Mouse (Mus musculus): ENCODE data around the gene B230104I21Rik. TPM values are rescaled to one million over a fixed set of nuclear protein-coding genes. Genes with fewer than 3 reads are reported as not detected.

The B230104I21Rik gene
- not detected in 2 replicates for polyA plus RNA-seq (2016; fragmentation: Nextera tagmentation; extraction: Ambion mirVana)

GRCm38 (mm10) chr4:154335761-154336160 is at the start of gene B230104I21Rik:
Gene B230104I21Rik (plus strand): TSS chr4:154336127.
- peak within 1 kb of the TSS; percentile 42 for H3K4me2 ChIP-seq (replicated peaks)
- H3K4me3 ChIP-seq: no peak within 1 kb of the TSS; the same call in 1 of the 2 replicates
- ATAC-seq (ENCODE audit: low FRiP score, low read depth): peak; percentile 54; the same call in 1 of the 2 replicates
- 0 out of 2 replicates have a peak within 1 kb of the TSS, but pooled peaks have one; percentile 6 for H3K9ac ChIP-seq (replicated peaks)
- H3K36me3 ChIP-seq: 0 out of 2 replicates have a peak, but pooled peaks cover 2% of the 10 kb centered on the region
- 0 out of 2 replicates have a peak within 1 kb of the TSS, but pooled peaks have one; percentile 15 for H3K27ac ChIP-seq (replicated peaks)
- WGBS: 58% methylated on average over 12 of the region's 12 CpGs
- H3K9me3 ChIP-seq: no peaks in the 10 kb centered on the region
- H3K4me1 ChIP-seq: peaks cover 33% of the 10 kb centered on the region
- peaks cover 51% of the 10 kb centered on the region for H3K27me3 ChIP-seq

GRCm38 (mm10) chr4:154293735-154294201 is 42.2 kb upstream of the B230104I21Rik start:
- no peak for ATAC-seq (ENCODE audit: low FRiP score, low read depth)
- WGBS: 62% methylated on average over 4 of the region's 4 CpGs

GRCm38 (mm10) chr4:154294262-154294731 is 41.6 kb upstream of the B230104I21Rik start:
- 48% methylated on average over 8 of the region's 8 CpGs for WGBS
- no peak overlapping the region for H3K4me2 ChIP-seq (replicated peaks)
- no peaks in the 10 kb centered on the region for H3K4me1 ChIP-seq
- H3K27me3 ChIP-seq: peaks cover 22% of the 10 kb centered on the region
- no peaks in the 10 kb centered on the region for H3K9me3 ChIP-seq
- ATAC-seq (ENCODE audit: low FRiP score, low read depth): no peak
- no peak overlapping the region for H3K27ac ChIP-seq (replicated peaks)
- no peaks in the 10 kb centered on the region for H3K36me3 ChIP-seq
- no peak overlapping the region for H3K4me3 ChIP-seq
- no peak overlapping the region for H3K9ac ChIP-seq (replicated peaks)

More at GRCm38 (mm10) chr4:154293735-154294201, 42.2 kb upstream of the B230104I21Rik start:
- H3K9ac ChIP-seq (replicated peaks): no peak overlapping the region
- no peak overlapping the region for H3K4me3 ChIP-seq
- no peaks in the 10 kb centered on the region for H3K4me1 ChIP-seq
- H3K27ac ChIP-seq (replicated peaks): no peak overlapping the region
- no peaks in the 10 kb centered on the region for H3K36me3 ChIP-seq
- no peak overlapping the region for H3K4me2 ChIP-seq (replicated peaks)
- peaks cover 17% of the 10 kb centered on the region for H3K27me3 ChIP-seq
- no peaks in the 10 kb centered on the region for H3K9me3 ChIP-seq

GRCm38 (mm10) chr4:154297761-154298160 is 38.2 kb upstream of the B230104I21Rik start:
- Histone ChIP-seq H3K4me2 (replicated peaks) (no peak overlapping the region), H3K4me1 (peaks cover 10% of the 10 kb centered on the region), H3K27ac (replicated peaks) (no peak overlapping the region), H3K9ac (replicated peaks) (no peak overlapping the region), H3K27me3 (peaks cover 55% of the 10 kb centered on the region), H3K36me3 (no peaks in the 10 kb centered on the region), H3K4me3 (no peak overlapping the region), H3K9me3 (no peaks in the 10 kb centered on the region)
- 41% methylated on average over 9 of the region's 9 CpGs for WGBS
- ATAC-seq (ENCODE audit: low FRiP score, low read depth): no peak

- Histone ChIP-seq H3K9me3 (no peaks in the 10 kb centered on the region), H3K4me1 (peaks cover 10% of the 10 kb centered on the region), H3K36me3 (no peaks in the 10 kb centered on the region), H3K9ac (replicated peaks) (no peak overlapping the region; the same call in 1 of the 2 replicates), H3K27ac (replicated peaks) (no peak overlapping the region), H3K27me3 (peaks cover 56% of the 10 kb centered on the region), H3K4me2 (replicated peaks) (peak overlapping the region; percentile 81), H3K4me3 (peak overlapping the region; percentile 47)
- peak; percentile 44 for ATAC-seq (ENCODE audit: low FRiP score, low read depth)
- whole genome bisulfite sequencing: under 1% methylated on average over 60 of the region's 66 CpGs
These were observed 36.2 kb upstream of the B230104I21Rik start for GRCm38 (mm10) chr4:154299541-154300271.

- WGBS: 27% methylated on average over 7 of the region's 7 CpGs
These were observed 34.5 kb upstream of the B230104I21Rik start, which contains the start of gene Arhgef16 for GRCm38 (mm10) chr4:154301466-154301881. Gene Arhgef16 (minus strand): TSS chr4:154301676.

GRCm38 (mm10) chr4:154309131-154309530 is 26.8 kb upstream of the B230104I21Rik start:
- no peak overlapping the region for H3K4me2 ChIP-seq (replicated peaks)
- no peaks in the 10 kb centered on the region for H3K36me3 ChIP-seq
- H3K4me3 ChIP-seq: no peak overlapping the region
- peaks cover 7% of the 10 kb centered on the region for H3K27me3 ChIP-seq
- WGBS: 81% methylated on average over 2 of the region's 2 CpGs
- ATAC-seq (ENCODE audit: low FRiP score, low read depth): no peak
- no peak overlapping the region for H3K27ac ChIP-seq (replicated peaks)
- no peak overlapping the region for H3K9ac ChIP-seq (replicated peaks)
- peaks cover 7% of the 10 kb centered on the region; the same call in 1 of the 2 replicates for H3K4me1 ChIP-seq
- no peaks in the 10 kb centered on the region for H3K9me3 ChIP-seq

More at GRCm38 (mm10) chr4:154301466-154301881, 34.5 kb upstream of the B230104I21Rik start, which contains the start of gene Arhgef16:
- peaks cover 56% of the 10 kb centered on the region for H3K27me3 ChIP-seq
- no peak within 1 kb of the TSS for H3K27ac ChIP-seq (replicated peaks)
- no peaks in the 10 kb centered on the region for H3K9me3 ChIP-seq
- no peak within 1 kb of the TSS for H3K4me2 ChIP-seq (replicated peaks)
- no peak within 1 kb of the TSS for H3K9ac ChIP-seq (replicated peaks)
- H3K36me3 ChIP-seq: no peaks in the 10 kb centered on the region
- peaks cover 10% of the 10 kb centered on the region for H3K4me1 ChIP-seq
- no peak within 1 kb of the TSS for H3K4me3 ChIP-seq
- ATAC-seq (ENCODE audit: low FRiP score, low read depth): peak; percentile 41; the same call in 1 of the 2 replicates

GRCm38 (mm10) chr4:154310576-154311262 is 25.2 kb upstream of the B230104I21Rik start:
- peaks cover 10% of the 10 kb centered on the region for H3K27me3 ChIP-seq
- H3K4me1 ChIP-seq: peaks cover 7% of the 10 kb centered on the region; the same call in 1 of the 2 replicates
- no peak for ATAC-seq (ENCODE audit: low FRiP score, low read depth)
- WGBS: 84% methylated on average over 9 of the region's 9 CpGs
- no peak overlapping the region for H3K9ac ChIP-seq (replicated peaks)
- H3K4me2 ChIP-seq (replicated peaks): no peak overlapping the region
- H3K36me3 ChIP-seq: no peaks in the 10 kb centered on the region
- no peak overlapping the region for H3K27ac ChIP-seq (replicated peaks)
- H3K4me3 ChIP-seq: no peak overlapping the region
- H3K9me3 ChIP-seq: no peaks in the 10 kb centered on the region

- peaks cover 10% of the 10 kb centered on the region for H3K27me3 ChIP-seq
- WGBS: 89% methylated on average over 2 of the region's 2 CpGs
- H3K36me3 ChIP-seq: no peaks in the 10 kb centered on the region
- H3K4me1 ChIP-seq: peaks cover 7% of the 10 kb centered on the region; the same call in 1 of the 2 replicates
- H3K27ac ChIP-seq (replicated peaks): no peak overlapping the region
- H3K9ac ChIP-seq (replicated peaks): no peak overlapping the region
- no peak overlapping the region for H3K4me2 ChIP-seq (replicated peaks)
- H3K4me3 ChIP-seq: no peak overlapping the region
- ATAC-seq (ENCODE audit: low FRiP score, low read depth): no peak
- no peaks in the 10 kb centered on the region for H3K9me3 ChIP-seq
These were observed 23.6 kb upstream of the B230104I21Rik start for GRCm38 (mm10) chr4:154312143-154312812.

- H3K27ac ChIP-seq (replicated peaks): no peak overlapping the region
- WGBS: 51% methylated on average over 4 of the region's 4 CpGs
- no peaks in the 10 kb centered on the region for H3K36me3 ChIP-seq
- no peak overlapping the region for H3K4me3 ChIP-seq
- H3K9me3 ChIP-seq: no peaks in the 10 kb centered on the region
- ATAC-seq (ENCODE audit: low FRiP score, low read depth): no peak
- peaks cover 7% of the 10 kb centered on the region; the same call in 1 of the 2 replicates for H3K4me1 ChIP-seq
- H3K4me2 ChIP-seq (replicated peaks): no peak overlapping the region
- no peak overlapping the region for H3K9ac ChIP-seq (replicated peaks)
- H3K27me3 ChIP-seq: peaks cover 10% of the 10 kb centered on the region
These were observed 22.8 kb upstream of the B230104I21Rik start for GRCm38 (mm10) chr4:154312935-154313621.

GRCm38 (mm10) chr4:154313622-154313967 is 22.3 kb upstream of the B230104I21Rik start:
- Histone ChIP-seq H3K36me3 (no peaks in the 10 kb centered on the region), H3K4me1 (peaks cover 7% of the 10 kb centered on the region; the same call in 1 of the 2 replicates), H3K4me2 (replicated peaks) (no peak overlapping the region), H3K9me3 (no peaks in the 10 kb centered on the region), H3K27me3 (peaks cover 10% of the 10 kb centered on the region), H3K4me3 (no peak overlapping the region), H3K9ac (replicated peaks) (no peak overlapping the region), H3K27ac (replicated peaks) (no peak overlapping the region)
- WGBS: 83% methylated on average over 11 of the region's 11 CpGs
- no peak for ATAC-seq (ENCODE audit: low FRiP score, low read depth)
